Mouse (Mus musculus) CD4-positive naive resting alpha-beta T cell, adult 76 days (primary cell): ENCODE data around the gene Olfr1406. TPM values are rescaled to one million over a fixed set of nuclear protein-coding genes. Genes with fewer than 3 reads are reported as not detected.

Experiments
- total RNA-seq: library from RNA; stranded (reverse); gene quantifications from one replicate; pipeline ENCODE4 v1.2.4, GENCODE M21; 2023

Gene Olfr1406
- not detected for total RNA-seq

DNA sequence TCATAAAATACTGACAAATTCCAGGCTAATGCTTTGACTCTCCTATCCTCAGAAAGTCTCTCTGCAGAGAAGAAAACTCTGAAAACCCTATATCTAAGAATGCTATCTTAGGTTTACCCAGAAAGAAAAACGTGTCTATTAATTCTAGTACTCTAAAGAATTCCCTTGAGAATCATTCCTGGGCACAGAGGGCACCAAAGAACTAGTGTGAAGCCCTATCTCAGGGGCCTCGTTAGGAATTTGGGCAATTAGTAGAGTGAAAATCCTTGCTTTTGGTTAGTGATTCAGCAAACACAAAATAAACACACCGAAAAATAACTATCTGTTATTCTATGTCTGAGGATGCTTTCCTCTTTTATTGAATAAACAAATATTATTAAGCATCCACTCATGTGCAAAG is at the start of gene Olfr1406:
Olfr1406 (minus strand) TSS at position 101 of the 400 bp plus-strand sequence.

DNA sequence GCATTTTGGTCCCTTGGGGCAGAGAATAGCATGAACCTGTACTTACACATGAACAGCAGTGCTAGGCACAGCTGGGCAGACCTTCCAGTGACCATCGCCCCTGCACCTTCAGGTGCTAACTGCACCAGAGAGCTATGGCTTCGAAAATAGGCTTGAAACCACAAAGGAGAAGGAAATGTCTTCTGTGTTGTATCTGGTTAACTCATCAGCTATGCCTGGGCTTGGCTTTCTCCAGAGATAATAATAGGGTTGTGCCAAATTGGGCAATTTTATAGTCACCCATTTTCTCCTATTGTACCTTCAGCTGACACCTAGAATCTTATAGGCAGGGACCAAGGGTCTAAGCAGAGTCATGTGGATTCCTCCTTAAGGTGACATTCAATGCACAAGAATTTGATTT is 36.6 kb upstream of the Olfr1406 start, which contains the start of gene Fcer1a:
Fcer1a (minus strand) TSS at position 134 of the 400 bp plus-strand sequence.

DNA sequence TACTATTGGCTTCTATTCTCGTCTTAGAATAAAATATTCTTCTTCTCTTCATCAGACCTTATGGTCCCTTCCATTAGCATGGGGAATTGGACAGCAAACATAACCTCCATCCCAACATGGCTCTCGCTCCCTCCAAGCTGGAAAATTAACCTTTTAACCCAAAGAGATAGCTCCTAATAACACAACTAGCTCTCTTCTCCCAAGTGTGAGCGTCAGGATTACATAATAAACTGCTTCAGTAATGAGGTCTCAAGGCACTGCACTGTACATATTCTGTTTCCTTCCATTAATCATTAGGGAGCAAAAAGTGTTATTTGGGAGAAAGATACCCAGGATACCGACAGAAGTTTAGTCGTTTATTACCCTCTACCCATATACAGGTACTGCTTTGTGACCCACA is 21.7 kb upstream of the Olfr1406 start, which contains the start of gene Olfr1404:
Olfr1404 (plus strand) TSS at position 301 of the 400 bp plus-strand sequence.

DNA sequence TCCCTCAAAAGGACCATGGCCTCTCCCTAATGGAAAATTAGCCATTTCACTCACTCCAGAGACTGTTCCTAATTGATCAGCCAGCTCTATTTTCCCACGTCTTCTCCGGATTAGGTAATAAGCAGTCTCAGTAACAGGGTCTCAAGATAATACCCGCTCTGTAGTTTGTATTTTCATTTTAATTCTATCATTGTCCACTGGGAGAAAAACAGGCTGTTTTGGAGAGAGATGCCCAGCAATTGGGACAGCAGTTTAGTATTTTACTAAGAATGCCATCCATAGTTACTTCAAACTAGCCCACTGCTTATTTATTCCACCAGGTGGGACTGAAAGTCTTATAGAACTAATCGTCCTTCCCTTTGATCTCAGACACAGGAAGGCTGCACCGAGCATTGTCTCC is 7.1 kb upstream of the Olfr1406 start, which contains the start of gene Olfr218:
Olfr218 (plus strand) TSS at position 301 of the 400 bp plus-strand sequence.

DNA sequence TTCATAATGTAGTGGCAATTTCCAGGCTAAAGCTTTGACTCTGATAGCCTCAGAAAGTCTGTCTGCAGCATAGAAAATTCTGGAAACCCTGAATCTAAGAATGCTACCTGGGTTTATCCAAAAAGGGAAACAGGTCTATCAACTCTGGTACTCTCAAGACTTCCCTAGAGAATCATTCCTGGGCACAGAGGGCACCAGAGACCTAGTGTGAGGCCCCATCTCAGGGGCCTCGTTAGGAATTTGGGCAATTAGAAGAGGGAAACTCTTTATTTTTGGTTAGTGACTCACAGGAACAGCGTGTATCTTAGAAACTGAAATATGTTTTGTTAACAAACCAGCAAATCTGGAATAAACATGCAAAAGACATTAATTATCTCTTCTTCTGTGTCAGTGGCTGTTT is 53.2 kb downstream of the Olfr1406 start, which contains the start of gene Olfr1408:
Olfr1408 (minus strand) TSS at position 101 of the 400 bp plus-strand sequence.

Other genes with a start within 250 kb of the Olfr1406 start
- not detected for gene Olfr16, start 240.2 kb downstream of the Olfr1406 start, total RNA-seq
- gene Olfr1408, start 53.3 kb downstream of the Olfr1406 start, total RNA-seq: not detected
- not detected for gene Olfr218, start 7.2 kb upstream of the Olfr1406 start, total RNA-seq
- gene Olfr1404, start 21.8 kb upstream of the Olfr1406 start, total RNA-seq: not detected
- gene Fcer1a, start 36.6 kb upstream of the Olfr1406 start, total RNA-seq: not detected
- not detected for gene Olfr418, start 75.4 kb upstream of the Olfr1406 start, total RNA-seq
- not detected for gene Mptx2, start 87.1 kb upstream of the Olfr1406 start, total RNA-seq
- gene Ackr1, start 143.1 kb upstream of the Olfr1406 start, total RNA-seq: not detected
- 41.7 TPM for gene Aim2, start 160.2 kb upstream of the Olfr1406 start, total RNA-seq
- gene Cadm3, start 177.1 kb upstream of the Olfr1406 start, total RNA-seq: 0.26 TPM